Mouse (Mus musculus) cerebellum, adult 2 months (tissue): Measurements from ENCODE around the gene Sesn3.

Experiments
- CTCF ChIP-seq: fragments of 200-500 bp; IDR thresholded peaks from 2 replicates; pipeline ENCODE4 v1.5.1; 2011; ENCODE audit warnings: low read depth, mild to moderate bottlenecking, control low read depth, low read length, moderate library complexity, borderline replicate concordance; ENCODE audit not compliant: insufficient read depth
- POLR2A ChIP-seq: fragments of 200-500 bp; IDR thresholded peaks from 2 replicates; pipeline ENCODE4 v1.6.1; 2011; ENCODE audit warnings: low read length, control low read depth, borderline replicate concordance; ENCODE audit not compliant: insufficient read depth

- TF ChIP-seq POLR2A, result no peak
- TF ChIP-seq CTCF, result no peak
These were observed 29.8 kb upstream of the Sesn3 start for GRCm38 (mm10) chr9:14245013-14245586.
